Mouse (Mus musculus): ENCODE measurements around the gene Fchsd2.

GRCm38 (mm10) chr7:101083562-101084166 is 9.0 kb upstream of the Fchsd2 start:
- TF ChIP-seq CTCF (conservative IDR thresholded peaks at IDR 0.05; ENCODE audit: low read length) (no peak), NANOG (IDR thresholded peaks at IDR 0.05; ENCODE audit: borderline replicate concordance, low read length) (no peak)
